Mouse (Mus musculus) kidney, embryonic 14.5 days (tissue): ENCODE data around the gene Naa80. TPM values are rescaled to one million over a fixed set of nuclear protein-coding genes. Genes with fewer than 3 reads are reported as not detected.

Source experiments
- ATAC-seq: fragments of 200-750 bp; cut with Nextera tagmentation; 2 replicates; pipeline ENCODE4 v1.8.0; 2017; ENCODE audit warnings: moderate number of reproducible peaks, mild to moderate bottlenecking, moderate TSS enrichment, moderate library complexity; ENCODE audit not compliant: low FRiP score, low TSS enrichment
- H3K27ac ChIP-seq: fragments of 300-500 bp; sonication (generic); 2 replicates; pipeline ENCODE4 v1.5.1; 2014; ENCODE audit warnings: low read depth, mild to moderate bottlenecking, low read length, moderate library complexity, mixed read lengths
- H3K27me3 ChIP-seq: fragments of 300-500 bp; sonication (generic); 2 replicates; pipeline ENCODE4 v1.6.1; 2014; ENCODE audit warnings: mild to moderate bottlenecking, low read length; ENCODE audit not compliant: control insufficient read depth, insufficient read depth
- H3K36me3 ChIP-seq: fragments of 300-500 bp; sonication (generic); 2 replicates; pipeline ENCODE4 v1.6.1; 2014; ENCODE audit warnings: low read length, mixed read lengths; ENCODE audit not compliant: control insufficient read depth, insufficient read depth
- H3K4me1 ChIP-seq: fragments of 300-500 bp; sonication (generic); 2 replicates; pipeline ENCODE4 v1.6.1; 2014; ENCODE audit warnings: low read length, mixed read lengths; ENCODE audit not compliant: control insufficient read depth, insufficient read depth
- H3K4me2 ChIP-seq: fragments of 300-500 bp; sonication (generic); replicated peaks from 2 replicates; pipeline ENCODE4 v1.6.1; 2014; ENCODE audit warnings: low read depth, mild to moderate bottlenecking, low read length
- H3K4me3 ChIP-seq: fragments of 300-500 bp; sonication (generic); 2 replicates; pipeline ENCODE4 v1.5.1; 2014; ENCODE audit warnings: mild to moderate bottlenecking, low read length
- H3K9ac ChIP-seq: fragments of 300-500 bp; sonication (generic); 2 replicates; pipeline ENCODE4 v1.6.1; 2014; ENCODE audit warnings: low read depth, mild to moderate bottlenecking, low read length, moderate library complexity
- H3K9me3 ChIP-seq: fragments of 300-500 bp; sonication (generic); 2 replicates; pipeline ENCODE4 v1.6.1; 2016; ENCODE audit warnings: low read length; ENCODE audit not compliant: control insufficient read depth
- WGBS: fragments of 180-500 bp; shearing (Covaris S2); extraction: QIAGEN DNeasy Blood & Tissue Kit; methylation state at CpG from one replicate; pipeline ENCODE4 v1.1.7; 2014; 5-methylcytosine and 5-hydroxymethylcytosine counted together
- polyA plus RNA-seq: library from polyadenylated mRNA; unstranded; fragments of >200 nt; fragmentation: Nextera tagmentation; extraction: Ambion mirVana; gene quantifications from 2 replicates; pipeline ENCODE4 v1.2.1, GENCODE M21; 2014

Gene Naa80
- polyA plus RNA-seq, 1 experiment from 2014 or later, result 18.4 TPM

DNA sequence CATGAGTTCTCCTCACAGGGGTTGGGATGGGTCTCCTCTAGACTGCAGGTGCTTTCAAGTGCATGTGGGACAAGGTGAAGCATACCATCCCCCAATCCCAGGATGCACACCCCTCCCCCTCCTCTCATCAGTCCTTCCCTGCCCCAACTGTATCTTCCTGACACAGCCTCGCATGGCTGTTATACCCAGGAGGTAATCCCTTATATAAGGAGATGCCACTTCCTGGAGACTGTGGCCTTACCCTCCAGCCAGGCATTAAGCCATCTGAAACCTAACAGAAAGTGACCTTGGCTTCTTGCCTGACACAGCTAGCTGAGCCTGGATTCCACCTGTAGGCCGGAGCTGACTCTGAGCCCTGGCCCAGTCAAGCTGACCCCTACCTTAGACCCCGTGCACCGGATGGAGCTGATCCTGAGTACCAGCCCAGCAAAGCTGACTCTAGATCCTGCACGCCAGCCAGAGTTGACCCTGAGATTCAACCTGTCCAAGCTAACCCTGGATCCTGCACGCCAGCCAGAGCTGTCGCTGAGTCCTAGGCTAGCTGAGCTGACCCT is 3.9 kb downstream of the Naa80 start:
- H3K27me3 ChIP-seq, result no peaks in the 10 kb centered on the region
- H3K4me3 ChIP-seq, result no peak overlapping the region
- 93% methylated on average over 7 of the region's 7 CpGs for WGBS
- no peak overlapping the region for H3K9ac ChIP-seq
- no peaks in the 10 kb centered on the region for H3K9me3 ChIP-seq
- ATAC-seq, result no peak
- H3K4me2 ChIP-seq, result no peak overlapping the region
- H3K4me1 ChIP-seq, result peaks cover 18% of the 10 kb centered on the region
- H3K27ac ChIP-seq, result no peak overlapping the region
- peaks cover 6% of the 10 kb centered on the region; the same call in 1 of the 2 replicates for H3K36me3 ChIP-seq

DNA sequence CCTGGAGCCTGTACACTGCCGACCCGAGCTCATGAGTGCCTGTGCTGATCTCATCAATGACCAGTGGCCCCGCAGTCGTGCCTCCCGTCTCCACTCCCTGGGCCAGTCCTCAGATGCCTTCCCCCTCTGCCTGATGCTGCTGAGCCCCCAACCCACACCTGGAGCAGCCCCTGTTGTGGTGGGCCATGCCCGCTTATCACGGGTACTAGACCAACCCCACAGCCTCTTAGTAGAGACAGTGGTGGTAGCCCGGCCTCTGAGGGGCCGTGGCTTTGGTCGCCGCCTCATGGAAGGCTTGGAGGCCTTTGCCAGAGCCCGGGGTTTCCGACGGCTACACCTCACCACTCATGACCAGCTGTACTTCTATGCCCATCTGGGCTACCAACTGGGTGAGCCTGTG is 4.5 kb downstream of the Naa80 start:
- Histone ChIP-seq H3K9ac (no peak overlapping the region), H3K4me1 (peaks cover 18% of the 10 kb centered on the region), H3K4me2 (no peak overlapping the region), H3K9me3 (no peaks in the 10 kb centered on the region), H3K27me3 (no peaks in the 10 kb centered on the region), H3K36me3 (peaks cover 6% of the 10 kb centered on the region; the same call in 1 of the 2 replicates), H3K4me3 (no peak overlapping the region), H3K27ac (no peak overlapping the region)
- ATAC-seq, result no peak
- WGBS, result 94% methylated on average over 14 of the region's 14 CpGs

GRCm38 (mm10) chr9:107586504-107586903 is 7.8 kb downstream of the Naa80 start:
- Histone ChIP-seq H3K36me3 (peaks cover 26% of the 10 kb centered on the region), H3K4me3 (no peak overlapping the region), H3K4me1 (peaks cover 15% of the 10 kb centered on the region), H3K9ac (no peak overlapping the region), H3K27ac (no peak overlapping the region), H3K27me3 (no peaks in the 10 kb centered on the region), H3K4me2 (no peak overlapping the region), H3K9me3 (no peaks in the 10 kb centered on the region)
- ATAC-seq, result no peak
- WGBS, result 85% methylated on average over 5 of the region's 5 CpGs

DNA sequence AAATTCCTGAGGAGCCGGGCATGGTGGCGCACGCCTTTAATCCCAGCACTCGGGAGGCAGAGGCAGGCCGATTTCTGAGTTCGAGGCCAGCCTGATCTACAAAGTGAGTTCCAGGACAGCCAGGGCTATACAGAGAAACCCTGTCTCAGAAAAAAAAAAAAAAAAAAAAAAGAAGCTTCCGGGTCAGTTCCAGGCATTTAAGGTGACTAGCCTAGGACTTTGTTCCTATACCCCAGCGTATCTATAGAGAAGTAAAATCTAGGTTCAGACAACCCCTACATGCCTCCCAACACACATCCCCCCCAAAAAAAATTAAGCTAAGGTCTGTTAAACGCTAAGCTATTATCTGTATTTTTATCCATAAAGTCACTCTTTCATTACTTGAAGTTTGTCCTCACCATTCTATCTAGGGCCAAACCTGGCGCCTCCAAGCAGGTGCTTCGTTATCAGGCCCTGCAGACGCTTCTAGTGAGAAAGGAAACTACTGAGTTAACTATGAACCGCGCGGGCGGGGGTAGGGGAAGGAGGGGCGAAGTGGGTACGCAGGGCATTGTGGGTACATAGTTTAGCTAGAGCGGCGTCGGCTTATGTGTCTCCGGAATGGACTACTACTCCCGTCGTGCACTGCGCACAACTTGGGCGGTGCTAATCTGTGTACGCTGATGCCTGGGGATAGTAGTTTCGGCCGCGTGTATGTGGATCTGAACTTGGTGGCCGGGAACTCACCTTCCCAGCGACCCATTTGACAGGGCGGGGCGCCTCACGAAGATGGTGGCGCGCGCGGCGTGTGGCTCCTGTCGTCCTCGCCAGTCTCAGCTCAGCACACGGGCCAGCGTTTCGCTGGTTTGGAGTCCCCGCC is 8.5 kb downstream of the Naa80 start, which contains the start of gene Ifrd2:
Ifrd2 (plus strand) TSS at position 669 of the 859 bp plus-strand sequence.
- no peaks in the 10 kb centered on the region for H3K9me3 ChIP-seq
- peak within 1 kb of the TSS; percentile 79 for H3K9ac ChIP-seq
- WGBS, result 13% methylated on average over 46 of the region's 46 CpGs
- H3K27me3 ChIP-seq, result no peaks in the 10 kb centered on the region
- 0 out of 2 replicates have a peak within 1 kb of the TSS, but pooled peaks have one; percentile 24 for H3K27ac ChIP-seq
- H3K4me1 ChIP-seq, result peaks cover 9% of the 10 kb centered on the region; the same call in 1 of the 2 replicates
- peaks cover 33% of the 10 kb centered on the region for H3K36me3 ChIP-seq
- peak within 1 kb of the TSS; percentile 54 for H3K4me2 ChIP-seq
- peak within 1 kb of the TSS; percentile 83 for H3K4me3 ChIP-seq
- ATAC-seq, result peak; percentile 98

DNA sequence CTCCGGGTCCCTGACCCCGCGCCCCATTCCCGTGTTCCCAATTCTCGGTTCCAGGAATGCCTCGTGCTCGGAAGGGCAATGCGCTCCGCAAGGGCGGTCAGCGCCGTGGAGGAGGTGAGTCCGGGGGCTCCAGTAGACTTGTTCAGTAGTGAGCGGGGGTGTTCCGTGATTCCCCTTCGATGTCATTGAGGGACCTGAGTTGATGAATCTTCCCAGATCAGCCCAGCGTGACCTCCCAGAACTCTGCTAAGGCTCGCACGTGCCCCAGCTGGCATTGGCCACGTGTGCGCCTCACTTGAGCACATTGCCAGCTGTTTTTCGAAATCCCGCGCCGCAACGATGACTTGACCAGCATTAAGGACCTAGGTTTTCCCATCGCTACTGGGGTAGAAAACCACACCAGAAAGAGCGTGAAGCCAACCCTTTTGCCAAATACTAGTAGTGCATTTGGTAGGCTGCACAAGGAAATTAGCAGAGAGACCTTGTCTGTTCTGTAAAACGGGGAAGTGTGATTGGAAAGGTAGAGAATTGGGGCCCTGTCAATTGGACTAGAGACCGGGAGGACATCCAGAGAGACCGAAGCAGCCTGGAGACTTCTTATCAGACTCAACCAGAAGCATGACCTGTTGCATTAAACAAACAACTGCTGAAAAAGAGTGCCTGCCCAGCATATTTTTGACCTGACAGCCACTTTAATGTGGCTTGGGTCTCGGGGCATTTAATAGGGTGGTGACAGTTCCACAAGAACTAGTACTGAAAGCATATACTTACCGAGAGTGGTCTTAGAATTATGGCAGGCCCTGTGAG is 9.3 kb downstream of the Naa80 start:
- peaks cover 9% of the 10 kb centered on the region; the same call in 1 of the 2 replicates for H3K4me1 ChIP-seq
- H3K4me2 ChIP-seq, result peak overlapping the region; percentile 54
- 0 out of 2 replicates have a peak overlapping the region, but pooled peaks have one; percentile 24 for H3K27ac ChIP-seq
- H3K27me3 ChIP-seq, result no peaks in the 10 kb centered on the region
- no peaks in the 10 kb centered on the region for H3K9me3 ChIP-seq
- peaks cover 41% of the 10 kb centered on the region for H3K36me3 ChIP-seq
- peak overlapping the region; percentile 79 for H3K9ac ChIP-seq
- ATAC-seq, result no peak
- H3K4me3 ChIP-seq, result peak overlapping the region; percentile 83
- 3% methylated on average over 33 of the region's 33 CpGs for WGBS

DNA sequence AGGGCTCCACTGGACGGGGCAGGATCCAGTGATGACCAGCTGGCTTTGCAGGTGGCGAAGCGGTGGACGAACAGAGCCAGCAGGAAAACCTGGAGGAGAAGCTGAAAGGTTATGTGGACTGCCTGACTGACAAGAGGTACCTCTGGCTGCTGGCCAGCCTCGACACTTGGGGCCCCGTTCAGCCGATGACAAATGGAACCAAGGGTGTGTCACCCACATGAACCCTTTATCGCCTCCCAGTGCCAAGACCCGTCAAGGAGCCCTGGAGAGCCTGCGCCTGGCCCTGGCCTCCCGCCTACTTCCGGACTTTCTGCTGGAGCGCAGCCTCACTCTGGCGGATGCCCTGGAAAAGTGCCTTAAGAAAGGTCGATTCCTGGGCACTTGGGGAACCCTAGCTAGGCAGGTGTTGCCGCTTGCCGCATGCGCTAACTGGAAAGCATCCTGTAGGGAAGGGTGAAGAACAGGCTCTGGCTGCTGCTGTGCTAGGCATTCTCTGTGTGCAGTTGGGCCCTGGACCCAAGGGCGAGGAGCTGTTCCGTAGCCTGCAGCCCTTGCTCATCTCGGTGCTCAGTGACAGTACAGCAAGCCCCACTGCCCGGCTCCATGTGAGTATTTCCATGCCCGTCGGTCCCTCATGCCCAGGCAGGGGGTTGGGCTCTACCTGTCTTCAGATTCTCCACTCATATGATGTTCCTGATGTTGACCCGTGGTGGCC is 11.5 kb downstream of the Naa80 start:
- H3K27me3 ChIP-seq, result no peaks in the 10 kb centered on the region
- H3K9me3 ChIP-seq, result no peaks in the 10 kb centered on the region
- H3K27ac ChIP-seq, result no peak overlapping the region
- no peak overlapping the region for H3K4me3 ChIP-seq
- peaks cover 9% of the 10 kb centered on the region; the same call in 1 of the 2 replicates for H3K4me1 ChIP-seq
- no peak for ATAC-seq
- no peak overlapping the region for H3K4me2 ChIP-seq
- no peak overlapping the region for H3K9ac ChIP-seq
- peaks cover 52% of the 10 kb centered on the region for H3K36me3 ChIP-seq
- 90% methylated on average over 25 of the region's 25 CpGs for WGBS

- Histone ChIP-seq H3K9ac (no peak overlapping the region), H3K4me1 (peaks cover 9% of the 10 kb centered on the region; the same call in 1 of the 2 replicates), H3K9me3 (no peaks in the 10 kb centered on the region), H3K27ac (no peak overlapping the region), H3K36me3 (peaks cover 52% of the 10 kb centered on the region), H3K27me3 (no peaks in the 10 kb centered on the region), H3K4me3 (no peak overlapping the region), H3K4me2 (no peak overlapping the region)
- 93% methylated on average over 6 of the region's 6 CpGs for WGBS
- ATAC-seq, result no peak
Measured at GRCm38 (mm10) chr9:107590773-107591060, 12.0 kb downstream of the Naa80 start.

DNA sequence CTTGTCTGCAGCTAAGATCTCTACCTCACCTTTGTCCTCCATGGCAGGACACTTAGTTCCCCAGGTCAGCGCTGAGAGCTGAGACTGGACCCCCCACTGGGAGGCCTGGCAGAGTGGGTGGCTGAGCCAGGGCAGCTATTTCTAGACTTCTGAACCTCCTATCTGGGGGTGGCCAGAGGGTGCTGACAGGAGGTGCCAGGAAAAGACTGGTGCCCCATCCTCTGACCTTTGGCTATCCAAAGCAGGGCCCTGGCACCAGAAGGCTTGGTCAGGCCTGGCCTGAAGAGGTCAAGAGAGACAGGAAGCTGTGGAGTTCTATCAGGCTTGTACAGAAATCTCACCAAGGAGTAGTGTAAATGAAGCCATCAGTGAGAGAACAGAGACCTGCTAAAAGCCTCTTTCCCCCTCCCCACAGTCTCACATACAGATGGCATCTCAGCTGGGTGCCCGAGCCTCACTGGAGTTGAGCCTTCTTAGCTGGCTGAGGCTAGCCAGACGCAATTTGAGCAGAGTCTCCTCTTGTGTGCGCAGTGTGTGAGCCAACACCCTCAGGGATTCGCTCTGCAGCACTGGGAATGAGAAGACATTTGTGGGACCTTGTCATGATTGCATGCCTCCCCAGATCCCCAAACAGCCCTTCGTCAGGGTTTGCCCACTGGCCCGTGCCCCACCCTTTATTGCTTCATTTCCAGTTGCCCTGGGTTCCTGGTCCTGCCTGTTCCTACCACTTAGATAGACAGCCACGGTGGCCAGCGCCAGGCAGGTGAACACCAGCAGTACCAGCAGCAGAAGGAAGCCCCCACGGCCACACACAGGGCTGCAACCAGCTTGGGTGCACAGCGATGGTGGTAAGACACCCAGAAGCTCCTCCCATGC is 14.7 kb downstream of the Naa80 start:
- ATAC-seq, result no peak
- no peak overlapping the region for H3K9ac ChIP-seq
- H3K27ac ChIP-seq, result no peak overlapping the region
- H3K4me3 ChIP-seq, result no peak overlapping the region
- H3K27me3 ChIP-seq, result no peaks in the 10 kb centered on the region
- WGBS, result 85% methylated on average over 11 of the region's 11 CpGs
- no peaks in the 10 kb centered on the region for H3K9me3 ChIP-seq
- peaks cover 5% of the 10 kb centered on the region; the same call in 1 of the 2 replicates for H3K4me1 ChIP-seq
- peaks cover 52% of the 10 kb centered on the region for H3K36me3 ChIP-seq
- H3K4me2 ChIP-seq, result no peak overlapping the region
